Mouse (Mus musculus) midbrain, embryonic 14.5 days (tissue): ENCODE results near the gene Pglyrp1. TPM values are rescaled to one million over a fixed set of nuclear protein-coding genes. Genes with fewer than 3 reads are reported as not detected.
A peak's percentile ranks its signal among the peaks of the same experiment; 100 is the strongest.

Source experiments
- ATAC-seq: fragments of 200-750 bp; cut with Nextera tagmentation; 2 replicates; pipeline ENCODE4 v1.8.0; 2017; ENCODE audit warnings: moderate number of reproducible peaks, moderate library complexity; ENCODE audit not compliant: low FRiP score, low TSS enrichment
- DNase-seq: peaks from one replicate; pipeline ENCODE4 v3.0.0-alpha.2; 2015
- H3K27ac ChIP-seq: fragments of 300-500 bp; sonication (generic); replicated peaks from 2 replicates; pipeline ENCODE4 v1.5.1; 2014; ENCODE audit warnings: mild to moderate bottlenecking, low read depth, low read length, moderate library complexity
- H3K27me3 ChIP-seq: fragments of 300-500 bp; sonication (generic); 2 replicates; pipeline ENCODE4 v1.6.1; 2014; ENCODE audit warnings: low read length, control low read depth, mixed read lengths; ENCODE audit not compliant: control insufficient read depth, insufficient read depth
- H3K36me3 ChIP-seq: fragments of 300-500 bp; sonication (generic); 2 replicates; pipeline ENCODE4 v1.6.1; 2014; ENCODE audit warnings: low read length, control low read depth; ENCODE audit not compliant: control insufficient read depth, insufficient read depth
- H3K4me1 ChIP-seq: fragments of 300-500 bp; sonication (generic); 2 replicates; pipeline ENCODE4 v1.6.1; 2014; ENCODE audit warnings: mild to moderate bottlenecking, antibody characterized with exemption, low read length, control low read depth; ENCODE audit not compliant: control insufficient read depth, insufficient read depth
- H3K4me2 ChIP-seq: fragments of 300-500 bp; sonication (generic); 2 replicates; pipeline ENCODE4 v1.6.1; 2014; ENCODE audit warnings: mild to moderate bottlenecking, low read length, moderate library complexity
- H3K4me3 ChIP-seq: fragments of 300-500 bp; sonication (generic); replicated peaks from 2 replicates; pipeline ENCODE4 v1.5.1; 2014; ENCODE audit warnings: low read depth, low read length
- H3K9ac ChIP-seq: fragments of 300-500 bp; sonication (generic); replicated peaks from 2 replicates; pipeline ENCODE4 v1.6.1; 2014; ENCODE audit warnings: mild to moderate bottlenecking, low read length, moderate library complexity
- H3K9me3 ChIP-seq: fragments of 300-500 bp; sonication (generic); 2 replicates; pipeline ENCODE4 v1.6.1; 2016; ENCODE audit warnings: low read length, control low read depth, mixed read lengths; ENCODE audit not compliant: control insufficient read depth
- WGBS: fragments of 180-500 bp; shearing (Covaris S2); extraction: QIAGEN DNeasy Blood & Tissue Kit; methylation state at CpG from one replicate; pipeline ENCODE4 v1.1.7; 2014; 5-methylcytosine and 5-hydroxymethylcytosine counted together
- polyA plus RNA-seq: library from polyadenylated mRNA; unstranded; fragments of >200 nt; fragmentation: Nextera tagmentation; extraction: Ambion mirVana; gene quantifications from 2 replicates; pipeline ENCODE4 v1.2.1, GENCODE M21; 2014

Gene Pglyrp1
- polyA plus RNA-seq, 1 experiment from 2014 or later, result 18.9 TPM

- H3K4me2 ChIP-seq, result peak overlapping the region; percentile 71
- H3K4me3 ChIP-seq, result peak overlapping the region; percentile 35
- H3K4me1 ChIP-seq, result no peaks in the 10 kb centered on the region
- WGBS, result under 1% methylated on average over 10 of the region's 10 CpGs
- no peaks in the 10 kb centered on the region for H3K9me3 ChIP-seq
- H3K27me3 ChIP-seq, result no peaks in the 10 kb centered on the region
- peak; percentile 82 for ATAC-seq
- DNase-seq, result peak; percentile 93
- peak overlapping the region; percentile 30; the same call in 1 of the 2 replicates for H3K9ac ChIP-seq
- no peaks in the 10 kb centered on the region for H3K36me3 ChIP-seq
- no peak overlapping the region for H3K27ac ChIP-seq
Measured at GRCm38 (mm10) chr7:18873253-18873652, 2.1 kb downstream of the Pglyrp1 start.

- DNase-seq, result no peak
- Histone ChIP-seq H3K4me1 (no peaks in the 10 kb centered on the region), H3K27me3 (no peaks in the 10 kb centered on the region), H3K9ac (no peak overlapping the region), H3K4me2 (no peak overlapping the region), H3K4me3 (no peak overlapping the region), H3K9me3 (no peaks in the 10 kb centered on the region), H3K27ac (no peak overlapping the region), H3K36me3 (no peaks in the 10 kb centered on the region)
- ATAC-seq, result no peak
- 86% methylated on average over 5 of the region's 5 CpGs for WGBS
Measured at GRCm38 (mm10) chr7:18875372-18875771, 4.2 kb downstream of the Pglyrp1 start.

GRCm38 (mm10) chr7:18878691-18879090 lies 7.6 kb downstream of the Pglyrp1 start:
- H3K27me3 ChIP-seq, result no peaks in the 10 kb centered on the region
- H3K4me3 ChIP-seq, result no peak overlapping the region
- H3K36me3 ChIP-seq, result no peaks in the 10 kb centered on the region
- no peaks in the 10 kb centered on the region for H3K4me1 ChIP-seq
- H3K9me3 ChIP-seq, result no peaks in the 10 kb centered on the region
- no peak for ATAC-seq
- DNase-seq, result no peak
- WGBS, result 79% methylated on average over 7 of the region's 7 CpGs
- no peak overlapping the region for H3K27ac ChIP-seq
- H3K4me2 ChIP-seq, result no peak overlapping the region
- no peak overlapping the region for H3K9ac ChIP-seq

- H3K27ac ChIP-seq, result no peak overlapping the region
- no peak overlapping the region for H3K4me3 ChIP-seq
- H3K9me3 ChIP-seq, result no peaks in the 10 kb centered on the region
- 72% methylated on average over 9 of the region's 9 CpGs for WGBS
- H3K4me2 ChIP-seq, result no peak overlapping the region
- no peak overlapping the region for H3K9ac ChIP-seq
- ATAC-seq, result no peak
- no peaks in the 10 kb centered on the region for H3K27me3 ChIP-seq
- H3K4me1 ChIP-seq, result no peaks in the 10 kb centered on the region
- H3K36me3 ChIP-seq, result no peaks in the 10 kb centered on the region
- DNase-seq, result no peak
Measured at GRCm38 (mm10) chr7:18883991-18884744, 13.0 kb downstream of the Pglyrp1 start.

- WGBS, result 62% methylated on average over 13 of the region's 13 CpGs
- no peaks in the 10 kb centered on the region for H3K36me3 ChIP-seq
- ATAC-seq, result no peak
- H3K4me2 ChIP-seq, result no peak overlapping the region
- no peak overlapping the region for H3K9ac ChIP-seq
- no peak for DNase-seq
- no peaks in the 10 kb centered on the region for H3K4me1 ChIP-seq
- 0 out of 2 replicates have a peak overlapping the region, but pooled peaks have one; percentile 32 for H3K27ac ChIP-seq
- no peaks in the 10 kb centered on the region for H3K9me3 ChIP-seq
- no peak overlapping the region for H3K4me3 ChIP-seq
- no peaks in the 10 kb centered on the region for H3K27me3 ChIP-seq
Measured at GRCm38 (mm10) chr7:18884745-18885422, 13.8 kb downstream of the Pglyrp1 start.

- Histone ChIP-seq H3K4me1 (no peaks in the 10 kb centered on the region), H3K4me3 (no peak overlapping the region), H3K36me3 (no peaks in the 10 kb centered on the region), H3K27me3 (no peaks in the 10 kb centered on the region), H3K4me2 (no peak overlapping the region), H3K27ac (no peak overlapping the region), H3K9me3 (no peaks in the 10 kb centered on the region), H3K9ac (no peak overlapping the region)
- 93% methylated on average over 1 of the region's 1 CpGs for WGBS
- DNase-seq (no peak), ATAC-seq (no peak)
Measured at GRCm38 (mm10) chr7:18886963-18887362, 15.8 kb downstream of the Pglyrp1 start.

- H3K27ac ChIP-seq, result no peak overlapping the region
- H3K27me3 ChIP-seq, result no peaks in the 10 kb centered on the region
- H3K4me1 ChIP-seq, result peaks cover 17% of the 10 kb centered on the region
- no peak overlapping the region for H3K4me3 ChIP-seq
- WGBS, result 92% methylated on average over 8 of the region's 8 CpGs
- DNase-seq (no peak), ATAC-seq (no peak)
- no peak overlapping the region for H3K4me2 ChIP-seq
- H3K9me3 ChIP-seq, result no peaks in the 10 kb centered on the region
- H3K9ac ChIP-seq, result no peak overlapping the region
- no peaks in the 10 kb centered on the region for H3K36me3 ChIP-seq
Measured at GRCm38 (mm10) chr7:18890848-18891247, 19.7 kb downstream of the Pglyrp1 start.

- peaks cover 17% of the 10 kb centered on the region for H3K4me1 ChIP-seq
- peak overlapping the region; percentile 39; the same call in 1 of the 2 replicates for H3K27ac ChIP-seq
- peak; percentile 96 for DNase-seq
Measured at GRCm38 (mm10) chr7:18891872-18892599, 20.9 kb downstream of the Pglyrp1 start.

More at GRCm38 (mm10) chr7:18891872-18892599, 20.9 kb downstream of the Pglyrp1 start:
- no peaks in the 10 kb centered on the region for H3K27me3 ChIP-seq
- peak overlapping the region; percentile 45 for H3K4me3 ChIP-seq
- no peaks in the 10 kb centered on the region for H3K9me3 ChIP-seq
- peak overlapping the region; percentile 60 for H3K9ac ChIP-seq
- 20% methylated on average over 33 of the region's 33 CpGs for WGBS
- peak; percentile 77 for ATAC-seq
- peak overlapping the region; percentile 69 for H3K4me2 ChIP-seq
- H3K36me3 ChIP-seq, result no peaks in the 10 kb centered on the region
